Mouse (Mus musculus) left cerebral cortex, adult 8-10 months (tissue): ENCODE measurements at regions not wholly inside any gene's neighbourhood (a gene's known extent, or its start where the extent isn't known, plus 50 kb on each side); places are given as distances from the start of the nearest gene placed in this dataset.
A peak's percentile ranks its signal among the peaks of the same experiment; 100 is the strongest.

ENCODE experiments used
- DNase-seq, 2 experiments: peaks; one replicate each; pipeline ENCODE4 v3.0.0; 2022; ENCODE audit warnings: low spot score in 2 of 2

DNA sequence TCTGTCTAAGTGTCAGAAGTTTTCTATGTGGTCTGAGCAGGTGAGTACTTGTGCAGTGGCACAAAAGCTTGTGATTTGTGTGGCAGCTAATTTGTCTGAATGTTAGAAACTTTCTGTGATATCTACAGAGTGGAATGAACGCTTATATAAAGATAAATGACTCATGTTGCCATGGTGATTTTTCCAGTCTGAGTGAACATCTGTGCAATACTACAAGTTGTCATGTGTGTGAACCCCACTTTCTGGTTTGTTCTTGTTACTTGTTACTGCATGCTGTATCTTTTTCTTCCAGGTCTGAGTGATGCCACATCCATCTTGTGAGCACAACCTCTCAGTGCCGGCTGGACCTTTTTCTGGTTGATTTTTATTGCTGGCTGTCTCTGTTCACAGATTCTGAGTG, 96.8 kb downstream of the Btbd35f7 start:
- DNase-seq = peak in 1 of 2 experiments; percentile 6

DNA sequence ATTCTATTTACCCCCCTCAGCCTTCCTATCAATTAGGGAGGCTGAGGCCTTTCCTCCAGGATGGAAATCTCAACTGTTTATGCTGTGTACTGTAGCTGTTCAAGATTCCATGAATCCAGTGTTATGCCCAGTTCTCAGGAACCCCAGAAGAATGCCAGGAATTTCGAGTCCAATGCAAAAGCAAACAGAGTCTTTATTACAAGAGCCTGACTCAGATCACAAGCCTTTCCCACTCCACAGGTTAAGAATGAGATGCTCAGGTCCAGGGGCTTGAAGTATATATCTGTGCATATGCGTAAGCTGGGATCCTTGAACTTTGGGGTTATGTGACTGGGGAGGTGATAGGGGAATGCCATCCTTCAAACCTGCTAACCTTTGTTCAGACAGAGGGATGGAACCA, 129.6 kb downstream of the Btbd35f7 start:
- no peak for DNase-seq

DNA sequence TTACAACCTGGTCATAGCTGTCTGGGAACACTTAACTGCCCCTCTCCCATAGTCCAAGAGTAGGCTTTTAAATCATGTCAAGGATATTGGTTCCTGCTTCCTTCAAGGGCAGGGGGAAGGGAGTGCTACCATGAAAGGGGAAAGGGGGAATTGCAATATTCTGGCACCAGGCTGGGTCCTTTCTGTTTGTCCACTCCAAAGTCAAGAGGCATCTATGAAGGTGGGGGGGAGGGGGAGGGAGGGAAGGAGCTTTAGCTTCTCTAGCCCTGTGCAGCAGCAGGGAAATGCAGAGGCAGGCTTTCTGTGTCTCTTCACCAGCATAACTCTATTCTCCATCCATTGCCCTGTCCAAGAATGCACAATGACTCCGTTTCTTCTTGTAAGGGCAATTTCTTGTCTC, 130.0 kb downstream of the Btbd35f7 start:
- DNase-seq = no peak

DNA sequence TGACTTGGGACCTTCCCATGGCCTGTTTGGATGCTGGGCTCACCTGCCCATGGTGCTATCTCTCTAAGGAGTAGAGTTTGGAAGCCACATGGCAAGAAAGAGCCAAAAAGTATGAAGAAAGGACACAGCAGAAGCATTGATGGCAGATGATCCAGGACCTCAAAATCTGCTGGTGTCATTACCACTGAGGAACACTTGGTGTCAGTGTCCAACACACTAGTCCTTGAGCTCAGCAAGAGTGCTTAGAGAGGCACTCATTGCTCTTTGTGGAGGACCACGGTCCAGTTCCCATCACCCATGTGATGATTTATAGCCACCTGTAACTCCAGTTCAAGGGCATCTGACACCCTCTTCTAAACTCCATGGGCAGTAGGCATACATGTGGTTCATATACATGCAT, 134.3 kb downstream of the Btbd35f7 start:
- no peak for DNase-seq
